Mouse (Mus musculus): Measurements from ENCODE around the gene Eif3k. TPM values are rescaled to one million over a fixed set of nuclear protein-coding genes. Genes with fewer than 3 reads are reported as not detected.
"Not testable (repeated sequence)": the region's sequence is repeated elsewhere in the genome, so short reads cannot be mapped to it uniquely, and the experiment has no call there.

The Eif3k gene
- polyA plus RNA-seq, 1 experiment = 228 TPM

DNA sequence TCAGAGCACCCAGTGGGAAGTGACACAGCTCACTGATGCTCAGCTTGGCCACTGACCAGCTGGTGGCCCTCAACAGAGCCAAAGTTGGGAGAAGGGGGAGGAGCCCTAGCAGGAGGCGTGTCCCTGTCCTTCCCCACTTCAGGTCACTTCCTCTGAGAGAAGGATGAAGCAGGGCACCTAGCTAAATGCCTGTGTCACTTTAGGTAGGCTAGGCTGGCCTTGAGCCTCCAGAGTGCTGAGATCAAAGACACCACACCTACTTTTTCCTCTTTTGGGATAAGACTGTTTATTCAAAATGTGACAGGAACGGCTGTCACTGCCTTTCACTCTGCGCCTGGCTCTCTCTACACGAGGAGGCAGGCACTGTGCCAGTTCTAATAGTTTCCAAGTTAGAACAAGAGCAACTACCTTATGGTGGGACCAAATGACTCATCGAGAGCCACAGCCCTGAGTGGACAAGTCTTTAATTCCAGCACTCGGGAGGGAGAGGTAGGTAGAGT is 9.8 kb downstream of the Eif3k start:
- H3K27ac ChIP-seq (ENCODE audit: insufficient read depth, low read depth, low read length) = no peak overlapping the region
- H3K4me3 ChIP-seq (ENCODE audit: insufficient read depth, low read length) = no peak overlapping the region
- no peak for TF ChIP-seq CTCF (IDR thresholded peaks at IDR 0.05; ENCODE audit: low read depth, low read length)
- no peak for TF ChIP-seq POLR2A (IDR thresholded peaks at IDR 0.05; ENCODE audit: borderline replicate concordance, low read depth, low read length)
- peaks cover 15% of the 10 kb centered on the region for H3K4me1 ChIP-seq (ENCODE audit: control insufficient read depth, insufficient read depth, low read length)

DNA sequence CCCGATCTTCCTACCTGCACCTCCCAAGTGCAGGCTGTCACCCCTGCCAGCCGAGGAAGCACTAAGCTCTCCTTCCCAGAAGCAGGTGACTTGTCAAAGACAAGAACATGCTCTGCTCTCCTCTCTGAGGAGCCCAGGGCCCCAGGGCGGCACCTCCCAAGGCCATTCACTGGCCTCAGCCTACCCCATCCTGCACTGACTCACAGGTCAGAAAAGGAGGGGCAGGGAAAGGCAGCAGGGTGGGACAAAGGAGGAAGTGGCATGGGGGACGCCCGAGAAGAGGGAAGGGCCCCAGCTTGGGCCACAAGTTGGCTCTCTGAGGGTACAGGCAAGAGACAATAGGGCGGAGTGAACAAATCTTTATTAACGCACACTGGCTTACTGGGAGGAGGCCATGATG is 10.6 kb downstream of the Eif3k start:
- TF ChIP-seq POLR2A (IDR thresholded peaks at IDR 0.05; ENCODE audit: borderline replicate concordance, low read depth, low read length) (no peak), CTCF (IDR thresholded peaks at IDR 0.05; ENCODE audit: low read depth, low read length) (no peak)
- Histone ChIP-seq H3K4me3 (ENCODE audit: insufficient read depth, low read length) (no peak overlapping the region), H3K4me1 (ENCODE audit: control insufficient read depth, insufficient read depth, low read length) (peaks cover 15% of the 10 kb centered on the region), H3K27ac (ENCODE audit: insufficient read depth, low read depth, low read length) (no peak overlapping the region)

DNA sequence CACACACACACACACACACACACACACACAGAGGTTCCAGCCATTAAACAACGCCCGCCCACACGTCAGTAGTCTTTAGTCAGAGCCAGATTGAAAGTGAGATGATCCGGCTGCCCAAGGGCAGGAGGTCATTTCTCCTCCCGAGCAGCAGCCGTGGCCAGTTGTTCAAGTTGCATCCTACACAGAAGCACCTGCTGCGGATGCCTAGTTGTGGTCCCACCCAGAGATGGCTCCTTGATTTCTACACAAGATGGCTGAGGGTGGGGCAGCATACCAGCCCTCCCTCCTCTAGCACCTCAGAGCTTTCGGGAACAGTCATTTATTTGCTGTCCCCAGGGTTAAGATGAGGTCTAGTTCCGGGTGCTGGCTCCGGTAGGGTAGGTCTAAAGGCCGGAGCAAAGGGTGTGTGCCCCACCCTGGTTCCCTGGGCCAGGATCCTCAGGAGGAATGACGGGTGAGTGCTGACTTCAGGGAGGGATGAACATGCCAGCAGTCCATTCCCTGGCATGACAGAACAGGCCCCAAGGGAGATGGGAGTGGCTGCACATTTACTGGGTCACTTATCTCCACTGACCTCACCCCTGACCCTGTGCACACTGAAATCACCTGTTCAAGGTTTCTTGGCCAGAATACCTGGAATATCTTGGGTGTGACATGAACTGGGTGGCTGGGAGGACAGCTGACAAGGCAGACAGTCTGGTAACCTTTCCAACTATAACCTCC is 11.8 kb downstream of the Eif3k start:
- TF ChIP-seq POLR2A (IDR thresholded peaks at IDR 0.05; ENCODE audit: borderline replicate concordance, low read depth, low read length) = no peak
- no peak for TF ChIP-seq CTCF (IDR thresholded peaks at IDR 0.05; ENCODE audit: low read depth, low read length)
- Histone ChIP-seq H3K4me3 (ENCODE audit: insufficient read depth, low read length) (no peak overlapping the region), H3K4me1 (ENCODE audit: control insufficient read depth, insufficient read depth, low read length) (peaks cover 15% of the 10 kb centered on the region), H3K27ac (ENCODE audit: insufficient read depth, low read depth, low read length) (no peak overlapping the region)

DNA sequence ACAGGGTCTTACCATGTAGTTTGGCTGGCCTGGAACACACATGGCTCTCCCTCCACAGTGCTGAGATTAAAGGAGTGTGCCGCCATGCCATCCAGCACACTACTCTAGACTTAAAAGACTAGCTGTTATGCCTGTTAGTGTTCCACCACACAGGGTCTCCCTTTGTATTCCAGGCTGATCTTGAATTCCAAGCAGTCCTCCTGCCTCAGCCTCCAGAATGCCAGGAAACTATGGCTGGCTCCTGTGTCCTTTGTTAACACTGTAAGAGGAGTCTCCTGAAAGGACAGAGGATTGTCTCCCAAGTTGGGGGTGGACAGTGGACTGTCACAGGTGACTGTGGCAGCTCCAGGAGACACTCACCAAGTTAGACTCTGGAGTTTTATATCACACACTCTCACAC is 12.4 kb downstream of the Eif3k start:
- Histone ChIP-seq H3K27ac (ENCODE audit: insufficient read depth, low read depth, low read length) (no peak overlapping the region), H3K4me1 (ENCODE audit: control insufficient read depth, insufficient read depth, low read length) (peaks cover 15% of the 10 kb centered on the region), H3K4me3 (ENCODE audit: insufficient read depth, low read length) (no peak overlapping the region)
- TF ChIP-seq POLR2A (IDR thresholded peaks at IDR 0.05; ENCODE audit: borderline replicate concordance, low read depth, low read length) (no peak), CTCF (IDR thresholded peaks at IDR 0.05; ENCODE audit: low read depth, low read length) (no peak)

DNA sequence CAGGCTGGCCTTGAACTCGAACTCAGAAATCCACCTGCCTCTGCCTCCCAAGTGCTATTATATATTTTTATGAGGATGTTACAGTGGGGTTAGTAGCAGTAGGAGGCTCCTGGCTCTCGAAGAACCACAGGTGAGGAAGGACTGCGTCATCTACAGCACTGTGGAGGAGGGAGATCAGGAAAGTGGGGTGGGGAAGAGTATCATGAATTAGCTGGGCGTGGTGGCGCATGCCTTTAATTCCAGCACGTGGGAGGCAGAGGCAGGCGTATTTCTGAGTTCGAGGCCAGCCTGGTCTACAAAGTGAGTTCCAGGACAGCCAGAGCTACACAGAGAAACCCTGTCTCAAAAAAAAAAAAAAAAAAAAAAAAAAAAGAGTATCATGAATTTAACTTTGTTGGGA is 13.5 kb downstream of the Eif3k start:
- not testable (repeated sequence) for H3K27ac ChIP-seq (ENCODE audit: insufficient read depth, low read depth, low read length); H3K4me3 ChIP-seq (ENCODE audit: insufficient read depth, low read length)
- H3K4me1 ChIP-seq (ENCODE audit: control insufficient read depth, insufficient read depth, low read length) = peaks cover 15% of the 10 kb centered on the region

DNA sequence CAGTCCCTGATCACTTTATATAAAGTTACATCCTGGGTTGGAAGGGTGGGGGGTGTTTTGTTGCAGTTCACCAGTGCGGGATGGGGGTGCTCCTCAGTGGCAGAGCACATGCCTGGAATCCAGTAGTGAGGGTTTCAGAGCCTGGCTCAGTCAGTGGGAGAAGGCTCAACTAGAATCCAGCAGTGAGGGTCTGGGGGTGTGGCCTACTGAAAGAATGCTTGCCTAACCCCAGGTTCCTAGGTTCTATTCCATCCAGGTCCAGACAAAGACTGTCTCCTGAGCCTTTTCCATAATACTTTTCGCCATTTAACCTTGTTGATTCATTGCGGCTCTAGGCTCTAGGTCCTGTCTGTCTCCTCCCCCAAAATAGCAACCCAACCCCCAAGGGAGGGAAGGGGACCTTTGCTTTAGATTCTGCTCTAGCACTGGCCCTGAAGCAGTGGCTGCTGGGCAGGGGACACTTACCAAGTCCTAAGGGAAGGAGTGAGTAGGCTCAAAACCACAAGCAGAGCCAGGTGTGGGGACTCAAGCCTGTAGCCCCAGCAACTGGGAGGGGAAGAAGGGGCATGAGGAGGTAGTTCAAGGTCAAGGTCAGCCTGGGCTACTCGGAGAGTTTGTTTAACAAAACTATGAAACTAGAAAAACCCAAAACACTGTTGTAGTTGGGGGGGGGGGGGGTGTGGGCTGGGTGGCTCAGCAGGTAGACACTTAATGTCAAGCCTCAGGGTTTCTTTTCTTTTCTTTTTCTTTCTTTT is 14.7 kb downstream of the Eif3k start:
- H3K4me1 ChIP-seq (ENCODE audit: control insufficient read depth, insufficient read depth, low read length) = peaks cover 15% of the 10 kb centered on the region
- no peak overlapping the region for H3K4me3 ChIP-seq (ENCODE audit: insufficient read depth, low read length)
- TF ChIP-seq POLR2A (IDR thresholded peaks at IDR 0.05; ENCODE audit: borderline replicate concordance, low read depth, low read length) (no peak), CTCF (IDR thresholded peaks at IDR 0.05; ENCODE audit: low read depth, low read length) (no peak)
- H3K27ac ChIP-seq (ENCODE audit: insufficient read depth, low read depth, low read length) = no peak overlapping the region

DNA sequence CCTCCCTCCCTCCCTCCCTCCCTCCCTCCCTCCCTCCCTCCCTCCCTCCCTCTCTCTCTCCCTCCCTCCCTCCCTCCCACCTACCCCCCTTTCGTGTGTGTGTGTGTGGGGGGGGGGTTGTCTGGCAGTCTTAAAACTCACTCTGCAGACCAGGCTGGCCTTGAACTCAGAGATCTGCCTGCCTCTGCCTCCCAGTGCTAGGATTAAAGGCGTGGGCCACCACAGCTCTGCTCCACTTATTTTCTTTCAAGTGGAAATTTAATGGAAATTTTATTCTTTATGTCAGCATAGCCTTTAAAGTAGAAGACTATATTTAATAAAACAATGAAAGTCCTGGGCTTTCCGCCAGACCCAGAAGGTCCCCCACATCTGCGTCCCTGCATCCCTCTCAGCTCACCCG is 15.5 kb downstream of the Eif3k start:
- no peak overlapping the region for H3K27ac ChIP-seq (ENCODE audit: insufficient read depth, low read depth, low read length)
- H3K4me1 ChIP-seq (ENCODE audit: control insufficient read depth, insufficient read depth, low read length) = peaks cover 8% of the 10 kb centered on the region
- no peak overlapping the region for H3K4me3 ChIP-seq (ENCODE audit: insufficient read depth, low read length)
- TF ChIP-seq CTCF (IDR thresholded peaks at IDR 0.05; ENCODE audit: low read depth, low read length) (no peak), POLR2A (IDR thresholded peaks at IDR 0.05; ENCODE audit: borderline replicate concordance, low read depth, low read length) (no peak)

DNA sequence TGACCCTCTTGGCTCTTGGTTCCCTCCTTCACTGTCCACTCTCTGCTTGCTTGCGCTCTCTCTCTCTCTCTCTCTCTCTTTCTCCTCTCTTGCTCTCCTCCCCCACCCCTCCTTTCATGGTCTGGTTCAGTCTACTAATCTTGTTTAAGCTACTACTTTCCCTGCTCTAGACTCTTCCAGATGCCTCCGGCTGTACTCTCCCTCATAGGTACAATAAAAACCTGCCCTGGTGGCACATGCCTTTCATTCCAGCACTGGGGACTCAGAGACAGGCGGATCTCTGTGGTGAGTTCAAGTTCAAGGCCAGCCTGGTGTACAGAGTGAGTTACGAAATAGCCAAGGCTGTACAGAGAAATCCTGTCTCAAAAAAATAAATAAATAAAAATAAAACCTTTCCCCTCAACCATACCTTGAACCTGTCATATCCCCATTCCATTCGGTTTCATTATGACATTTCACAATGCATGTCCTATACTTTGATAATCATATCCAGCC is 16.3 kb downstream of the Eif3k start:
- no peak for TF ChIP-seq POLR2A (IDR thresholded peaks at IDR 0.05; ENCODE audit: borderline replicate concordance, low read depth, low read length)
- no peak for TF ChIP-seq CTCF (IDR thresholded peaks at IDR 0.05; ENCODE audit: low read depth, low read length)
- Histone ChIP-seq H3K4me3 (ENCODE audit: insufficient read depth, low read length) (no peak overlapping the region), H3K27ac (ENCODE audit: insufficient read depth, low read depth, low read length) (no peak overlapping the region), H3K4me1 (ENCODE audit: control insufficient read depth, insufficient read depth, low read length) (peaks cover 7% of the 10 kb centered on the region)

DNA sequence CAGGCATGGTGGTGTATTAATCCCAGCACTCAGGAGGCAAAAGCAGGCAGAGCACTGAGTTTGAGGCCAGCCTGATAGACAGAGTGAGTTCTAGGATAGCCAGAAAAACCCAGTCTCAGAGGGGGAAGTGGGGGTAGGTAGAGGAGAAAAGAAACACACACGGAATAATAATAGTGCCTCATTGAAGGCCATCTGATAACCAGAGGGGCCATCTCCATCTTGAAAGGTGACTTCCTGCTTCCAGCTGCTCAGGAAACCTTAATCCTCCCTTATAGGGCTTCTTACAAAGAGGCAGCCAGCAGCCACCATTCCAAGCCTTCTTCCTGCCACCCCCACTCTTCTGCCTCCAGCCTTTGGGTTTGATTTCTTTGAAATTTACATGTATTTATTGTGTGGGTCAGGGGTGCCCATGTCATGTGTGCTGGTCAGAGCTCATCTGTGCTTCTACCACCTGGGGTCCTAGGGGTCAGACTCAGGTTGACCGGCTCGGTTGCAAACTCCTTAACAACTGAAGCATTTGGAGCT is 18.2 kb downstream of the Eif3k start:
- Histone ChIP-seq H3K4me1 (ENCODE audit: control insufficient read depth, insufficient read depth, low read length) (peaks cover 24% of the 10 kb centered on the region), H3K4me3 (ENCODE audit: insufficient read depth, low read length) (no peak overlapping the region), H3K27ac (ENCODE audit: insufficient read depth, low read depth, low read length) (no peak overlapping the region)
- TF ChIP-seq CTCF (IDR thresholded peaks at IDR 0.05; ENCODE audit: low read depth, low read length) = no peak
- TF ChIP-seq POLR2A (IDR thresholded peaks at IDR 0.05; ENCODE audit: borderline replicate concordance, low read depth, low read length) = no peak

Data from bone marrow macrophage, adult 2 months (primary cell).